Mouse (Mus musculus) olfactory bulb, adult 2 months (tissue): ENCODE measurements around the gene Stx8.

ENCODE experiments used
- CTCF ChIP-seq: fragments of 200-500 bp; IDR thresholded peaks from 2 replicates; pipeline ENCODE4 v1.5.1; 2012; ENCODE audit warnings: low read depth, mild to moderate bottlenecking, low read length, moderate library complexity; ENCODE audit not compliant: insufficient read depth
- POLR2A ChIP-seq: fragments of 200-500 bp; IDR thresholded peaks from 2 replicates; pipeline ENCODE4 v1.6.1; 2012; ENCODE audit warnings: mild to moderate bottlenecking, low read depth, low read length, moderate library complexity; ENCODE audit not compliant: insufficient read depth

DNA sequence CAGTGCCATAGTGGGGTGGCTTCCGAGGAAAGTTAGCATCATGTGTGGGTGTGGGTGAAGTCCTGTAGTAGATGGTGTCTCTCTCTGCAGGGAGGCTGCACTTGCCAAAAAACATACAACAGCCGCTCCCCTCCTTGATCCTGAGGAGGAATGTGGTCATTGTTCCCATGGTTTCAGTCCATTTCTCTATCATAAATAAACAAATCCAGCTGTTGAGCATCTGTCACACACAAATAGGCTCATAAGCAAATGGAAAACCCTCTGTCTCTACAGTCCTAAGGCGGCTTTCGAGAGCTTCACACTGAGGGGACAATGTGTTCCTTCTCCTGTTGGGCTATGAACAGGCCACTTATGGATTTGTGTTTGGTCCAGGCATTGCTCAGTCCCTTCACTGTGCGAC is 56.9 kb downstream of the Stx8 start:
- TF ChIP-seq CTCF = no peak
- no peak for TF ChIP-seq POLR2A
